Mouse (Mus musculus) cerebellum, adult (tissue): ENCODE measurements around the gene Mogat2.

Experiments used
- ATAC-seq: cut with Nextera tagmentation; 2 replicates; pipeline ENCODE4 v1.9.2; 2017; ENCODE audit warnings: mild to moderate bottlenecking, moderate library complexity, mixed read lengths; ENCODE audit not compliant: insufficient number of reproducible peaks, low FRiP score, low TSS enrichment

The Mogat2 gene

DNA sequence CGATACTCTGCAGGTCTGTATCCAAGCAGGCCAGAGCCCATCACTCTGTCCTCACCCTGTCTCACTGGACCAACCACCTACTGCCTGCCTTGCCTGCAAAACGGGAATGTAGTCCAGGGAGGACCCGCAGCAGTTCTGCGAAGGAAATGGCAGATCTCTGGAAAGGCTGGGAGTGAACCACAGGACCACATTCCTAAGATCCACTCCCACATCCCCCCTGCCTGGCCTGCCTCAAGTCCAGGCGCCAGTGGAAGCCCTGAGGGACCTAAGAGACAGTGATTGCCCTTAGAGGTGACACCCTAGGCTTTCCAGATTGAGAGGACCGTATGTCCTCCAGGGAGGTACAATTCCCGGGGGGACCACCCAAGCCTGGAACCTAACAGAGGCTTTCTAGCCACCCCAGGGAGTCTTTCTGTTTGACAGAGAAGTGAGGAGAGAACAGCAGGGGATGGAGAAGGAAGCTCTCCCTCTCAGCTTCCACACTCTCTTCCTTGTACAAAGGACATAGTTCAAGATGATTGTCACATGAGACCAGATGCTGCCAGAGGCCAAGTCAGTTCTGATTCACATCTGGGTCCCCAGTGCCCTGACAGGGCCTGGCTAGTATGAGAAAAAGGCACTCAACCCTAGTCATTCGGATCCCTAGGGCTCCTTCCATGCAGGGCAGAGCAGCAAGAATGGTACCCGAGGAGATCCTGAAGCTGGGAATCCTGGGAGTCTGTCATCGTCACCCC, 66.5 kb downstream of the Mogat2 start:
- no peak for ATAC-seq

DNA sequence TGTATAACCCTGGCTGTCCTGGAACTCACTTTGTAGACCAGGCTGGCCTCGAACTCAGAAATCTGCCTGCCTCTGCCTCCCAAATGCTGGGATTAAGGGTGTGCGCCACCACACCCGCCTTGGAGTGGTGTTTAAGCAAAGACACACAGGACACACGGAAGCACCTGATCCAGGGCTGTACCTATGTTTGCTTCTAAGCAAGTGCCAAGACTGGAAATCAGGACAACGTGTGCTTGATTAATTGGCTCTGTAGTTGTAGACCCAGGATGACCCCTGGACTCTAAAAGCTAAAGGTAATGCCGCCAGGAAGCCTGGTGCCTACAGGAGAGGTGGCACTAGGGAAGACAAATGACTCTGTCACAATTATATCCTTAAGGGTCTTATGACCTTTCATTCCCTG, 67.9 kb downstream of the Mogat2 start:
- ATAC-seq: no peak

DNA sequence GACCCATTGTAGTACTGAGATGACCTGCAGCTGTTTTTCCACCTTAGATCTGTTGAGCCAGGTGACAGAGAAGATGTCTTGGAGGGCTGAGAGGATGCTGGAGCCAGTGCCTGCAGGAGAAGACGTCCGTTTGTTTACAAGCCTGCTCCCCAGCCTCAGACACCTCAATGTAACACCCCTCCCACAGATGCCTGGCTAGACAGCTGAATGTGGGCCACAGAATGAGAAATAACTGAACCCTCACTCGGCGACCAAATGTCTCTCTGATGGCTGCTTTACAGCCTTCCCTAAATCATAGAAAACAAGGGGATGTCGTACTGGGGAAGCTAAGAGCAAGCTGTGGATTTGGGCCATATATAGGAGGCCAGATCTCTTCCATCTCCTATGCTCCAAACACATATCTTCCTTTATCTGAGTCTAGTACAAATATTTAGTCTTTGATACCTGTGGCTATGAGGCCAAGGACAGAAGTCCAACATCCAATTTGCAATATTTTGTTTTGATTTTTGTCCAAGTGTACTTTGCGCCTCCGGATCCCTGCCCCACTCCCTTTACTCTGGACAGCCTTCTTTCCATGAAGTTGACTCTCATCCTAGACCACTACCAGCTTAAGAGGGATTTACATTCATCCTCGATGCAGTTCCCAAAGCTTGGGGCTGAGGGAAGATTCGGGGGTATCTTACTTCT, 68.6 kb downstream of the Mogat2 start:
- no peak for ATAC-seq
